Mouse (Mus musculus) layer of hippocampus, adult 18-20 months (tissue): ENCODE measurements around the gene Hif3a. TPM values are rescaled to one million over a fixed set of nuclear protein-coding genes. Genes with fewer than 3 reads are reported as not detected.

Source experiments
- DNase-seq, 2 experiments: peaks; one replicate each; pipeline ENCODE4 v3.0.0; 2022; ENCODE audit warnings: low spot score in 2 of 2
- total RNA-seq, 2 experiments: library from RNA; stranded (reverse); gene quantifications; 2 replicates each; pipeline ENCODE4 v1.2.3; 2021

Gene Hif3a
- total RNA-seq, 2 experiments from 2014 or later, result 8.3 to 13.1 TPM

GRCm38 (mm10) chr7:17056601-17057523 is 5.4 kb downstream of the Hif3a start:
- DNase-seq, result peak in 1 of 2 experiments; percentile 57

GRCm38 (mm10) chr7:17056081-17056581 is 6.1 kb downstream of the Hif3a start:
- DNase-seq, result peak; percentile 85 to 94

GRCm38 (mm10) chr7:17055287-17055946 is 6.8 kb downstream of the Hif3a start:
- DNase-seq, result no peak

- no peak for DNase-seq
Observed at GRCm38 (mm10) chr7:17054325-17054989, 7.8 kb downstream of the Hif3a start.

- no peak for DNase-seq
Observed at GRCm38 (mm10) chr7:17050933-17051594, 11.2 kb downstream of the Hif3a start.

- no peak for DNase-seq
Observed at GRCm38 (mm10) chr7:17050491-17050890, 11.7 kb downstream of the Hif3a start.

GRCm38 (mm10) chr7:17048431-17049190 is 13.6 kb downstream of the Hif3a start:
- no peak for DNase-seq

GRCm38 (mm10) chr7:17047041-17047682 is 15.1 kb downstream of the Hif3a start:
- DNase-seq, result no peak

- no peak for DNase-seq
Observed at GRCm38 (mm10) chr7:17045743-17046142, 16.5 kb downstream of the Hif3a start.

GRCm38 (mm10) chr7:17039373-17039772 is 22.9 kb downstream of the Hif3a start:
- DNase-seq, result no peak

- no peak for DNase-seq
Observed at GRCm38 (mm10) chr7:17038018-17038695, 24.1 kb downstream of the Hif3a start.

- DNase-seq, result peak; percentile 44 to 63
Observed at GRCm38 (mm10) chr7:17030239-17030638, 32.0 kb downstream of the Hif3a start.

GRCm38 (mm10) chr7:17028923-17029322 is 33.3 kb downstream of the Hif3a start:
- DNase-seq, result peak in 1 of 2 experiments; percentile 59

GRCm38 (mm10) chr7:17027588-17028343 is 34.5 kb downstream of the Hif3a start, which contains the start of gene Ppp5c:
Ppp5c (minus strand) TSS chr7:17027924.
- peak; percentile 83 to 90 for DNase-seq

GRCm38 (mm10) chr7:17026710-17027587 is 35.3 kb downstream of the Hif3a start:
- peak; percentile 64 to 75 for DNase-seq

- DNase-seq, result no peak
Observed at GRCm38 (mm10) chr7:17025896-17026622, 36.2 kb downstream of the Hif3a start.

- no peak for DNase-seq
Observed at GRCm38 (mm10) chr7:17025505-17025894, 36.7 kb downstream of the Hif3a start.
